8 mouse cellular contexts compared by ENCODE assay signal in the genomic region with DNA sequence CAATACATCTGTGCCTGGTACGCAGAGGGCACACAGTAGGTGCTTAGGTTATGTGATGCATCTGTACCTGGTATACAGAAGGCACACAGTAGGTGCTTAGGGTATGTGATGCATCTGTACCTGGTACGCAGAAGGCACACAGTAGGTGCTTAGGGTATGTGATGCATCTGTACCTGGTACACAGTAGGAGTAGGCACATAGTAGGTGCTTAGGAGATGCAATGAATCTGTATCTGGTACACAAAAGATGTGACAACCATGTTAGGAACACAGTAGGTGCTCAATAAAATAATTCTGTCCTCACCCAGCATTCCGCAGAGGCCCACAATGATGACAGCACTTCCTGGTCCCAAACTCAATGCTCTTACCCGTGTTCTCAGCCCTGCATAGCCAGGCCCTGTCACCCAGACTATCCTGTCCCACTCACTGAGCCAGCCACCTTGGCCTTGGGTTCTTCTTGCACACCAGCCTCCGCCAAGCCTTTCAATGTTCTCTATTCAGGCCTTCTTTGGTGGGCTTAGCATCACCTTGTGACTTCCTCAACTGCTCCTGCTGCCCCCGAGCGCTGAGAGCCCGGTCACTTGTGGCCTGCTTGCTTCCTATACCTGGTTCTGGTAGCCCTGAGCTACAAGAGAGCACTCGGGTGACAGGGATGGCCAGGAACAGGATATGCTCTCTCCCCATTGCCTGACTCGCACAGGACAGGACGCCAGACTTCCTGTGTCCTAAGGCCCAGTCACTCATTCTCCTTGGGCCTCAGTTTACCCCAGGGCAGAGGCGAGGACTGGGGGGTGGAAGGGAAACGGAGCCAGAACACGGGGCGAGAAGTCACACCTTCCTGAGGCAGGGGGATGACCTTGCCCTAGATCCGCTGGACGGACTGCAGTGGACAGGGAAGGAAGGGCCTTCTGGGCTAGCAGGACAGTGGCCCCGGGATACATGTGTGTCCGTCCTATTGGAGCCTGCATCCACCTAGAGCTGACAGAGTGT. TPM values are rescaled to one million over a fixed set of nuclear protein-coding genes. Genes with fewer than 3 reads are reported as not detected.
DNase-seq lines count a peak whose midpoint lies in the region; ATAC-seq lines count a peak whose summit lies in the region.
"Had no signal": no experiment of that assay in that cellular context is flagged by ENCODE, and none has a peak within 500 bp of the region (broad histone marks: within the 10 kb centered on the region; RNA-seq: fewer than 3 reads in every experiment).

No protein-coding gene starts in this region.

- H3K4me3 ChIP-seq in kidney, embryonic 16.5 days (ENCODE audit: low read length) = no peak overlapping the region
- H3K4me3 ChIP-seq in embryonic facial prominence, embryonic 14.5 days (ENCODE audit: low read depth, low read length) = no peak overlapping the region
- no peak overlapping the region for H3K4me3 ChIP-seq in hindbrain, embryonic 13.5 days
- no peak overlapping the region for H3K4me3 ChIP-seq in midbrain, embryonic 15.5 days

- peaks cover 49% of the 10 kb centered on the region for H3K4me1 ChIP-seq in kidney, embryonic 16.5 days (ENCODE audit: insufficient read depth, low read length)
- H3K4me1 ChIP-seq in embryonic facial prominence, embryonic 14.5 days (ENCODE audit: control insufficient read depth, insufficient read depth, low read length) = peaks cover 15% of the 10 kb centered on the region; the same call in 1 of the 2 replicates
- H3K4me1 ChIP-seq in hindbrain, embryonic 13.5 days (replicated peaks) = peaks cover 37% of the 10 kb centered on the region
- H3K4me1 ChIP-seq in midbrain, embryonic 15.5 days = peaks cover 29% of the 10 kb centered on the region

- H3K27me3 ChIP-seq in kidney, embryonic 16.5 days (ENCODE audit: insufficient read depth, low read length) = no peaks in the 10 kb centered on the region
- H3K27me3 ChIP-seq in embryonic facial prominence, embryonic 14.5 days (replicated peaks; ENCODE audit: control insufficient read depth, insufficient read depth, low read length) = peaks cover 15% of the 10 kb centered on the region
- peaks cover 28% of the 10 kb centered on the region for H3K27me3 ChIP-seq in hindbrain, embryonic 13.5 days
- H3K27me3 ChIP-seq in midbrain, embryonic 15.5 days (replicated peaks) = peaks cover 16% of the 10 kb centered on the region

- 0 out of 2 replicates have a peak overlapping the region, but pooled peaks have one; percentile 5 for H3K9ac ChIP-seq in kidney, embryonic 16.5 days (replicated peaks; ENCODE audit: low read length)
- H3K9ac ChIP-seq in embryonic facial prominence, embryonic 14.5 days (ENCODE audit: low read depth, low read length) = no peak overlapping the region; the same call in 1 of the 2 replicates
- no peak overlapping the region for H3K9ac ChIP-seq in hindbrain, embryonic 13.5 days
- no peak overlapping the region for H3K9ac ChIP-seq in midbrain, embryonic 15.5 days

- ATAC-seq in kidney, embryonic 16.5 days (ENCODE audit: low FRiP score, low TSS enrichment) = no peak
- no peak for ATAC-seq in embryonic facial prominence, embryonic 14.5 days (ENCODE audit: low read depth)
- no peak for ATAC-seq in hindbrain, embryonic 13.5 days (ENCODE audit: low FRiP score)
- ATAC-seq in midbrain, embryonic 15.5 days (replicated peaks) = no peak

- no peaks in the 10 kb centered on the region for H3K36me3 ChIP-seq in kidney, embryonic 16.5 days (ENCODE audit: insufficient read depth, low read length)
- H3K36me3 ChIP-seq in embryonic facial prominence, embryonic 14.5 days (ENCODE audit: control insufficient read depth, insufficient read depth, low read length) = no peaks in the 10 kb centered on the region
- H3K36me3 ChIP-seq in hindbrain, embryonic 13.5 days = no peaks in the 10 kb centered on the region
- no peaks in the 10 kb centered on the region for H3K36me3 ChIP-seq in midbrain, embryonic 15.5 days (replicated peaks)
- H3K36me3 ChIP-seq: G1E had no signal

- 84% methylated on average over 19 of the region's 19 CpGs for WGBS in kidney, embryonic 16.5 days
- WGBS in embryonic facial prominence, embryonic 14.5 days = 82% methylated on average over 18 of the region's 19 CpGs
- WGBS in hindbrain, embryonic 13.5 days = 88% methylated on average over 19 of the region's 19 CpGs
- WGBS in midbrain, embryonic 15.5 days = 92% methylated on average over 19 of the region's 19 CpGs

- H3K9me3 ChIP-seq in kidney, embryonic 16.5 days (ENCODE audit: low read length) = no peaks in the 10 kb centered on the region
- H3K9me3 ChIP-seq in embryonic facial prominence, embryonic 14.5 days (ENCODE audit: control insufficient read depth, low read length) = no peaks in the 10 kb centered on the region
- H3K9me3 ChIP-seq in hindbrain, embryonic 13.5 days = no peaks in the 10 kb centered on the region
- H3K9me3 ChIP-seq in midbrain, embryonic 15.5 days = no peaks in the 10 kb centered on the region

- peak overlapping the region; percentile 95 for H3K27ac ChIP-seq in kidney, embryonic 16.5 days (ENCODE audit: low read length)
- peak overlapping the region; percentile 67; the same call in 1 of the 2 replicates for H3K27ac ChIP-seq in embryonic facial prominence, embryonic 14.5 days (replicated peaks; ENCODE audit: low read depth, low read length)
- H3K27ac ChIP-seq in hindbrain, embryonic 13.5 days = peak overlapping the region; percentile 83
- H3K27ac ChIP-seq in midbrain, embryonic 15.5 days = 0 out of 2 replicates have a peak overlapping the region, but pooled peaks have one; percentile 67

- no peak overlapping the region for H3K4me2 ChIP-seq in kidney, embryonic 16.5 days (replicated peaks; ENCODE audit: low read depth, low read length)
- no peak overlapping the region for H3K4me2 ChIP-seq in embryonic facial prominence, embryonic 14.5 days (ENCODE audit: low read depth, low read length)
- no peak overlapping the region for H3K4me2 ChIP-seq in hindbrain, embryonic 13.5 days
- no peak overlapping the region for H3K4me2 ChIP-seq in midbrain, embryonic 15.5 days

- no peak for DNase-seq in kidney, adult 18-20 months
- no peak for DNase-seq in embryonic facial prominence, embryonic 14.5 days (ENCODE audit: low spot score)
- no peak for DNase-seq in left cerebral cortex, adult 8-10 months (ENCODE audit: low spot score in 2 of 2)
- no peak for DNase-seq in embryo, embryonic 9.5 days (ENCODE audit: extremely low spot score)

RNA-seq across cellular contexts. Expression of gene Crybb3, which starts 52.6 kb away (rescaled TPM):
- 0.69 and 1.1 TPM in 2 replicates for polyA plus RNA-seq in kidney, embryonic 16.5 days (2015; fragmentation: Nextera tagmentation; extraction: Ambion mirVana)
- 2.1 and 2.3 TPM in 2 replicates for polyA plus RNA-seq in embryonic facial prominence, embryonic 14.5 days (2014; fragmentation: Nextera tagmentation; extraction: Ambion mirVana)
- polyA plus RNA-seq in hindbrain, embryonic 13.5 days (2015; fragmentation: Nextera tagmentation; extraction: Ambion mirVana) = 0.31 and 0.68 TPM in 2 replicates
- 1.1 and 1.6 TPM in 2 replicates for polyA plus RNA-seq in midbrain, embryonic 15.5 days (2015; fragmentation: Nextera tagmentation; extraction: Ambion mirVana)
- 1 to 10 TPM in 1 of 4 experiments, under 1 TPM in 1, not detected in 2; 0.53 to 2.6 TPM for total RNA-seq in left cerebral cortex, adult 8-10 months (2022)
- total RNA-seq: G1E had no signal
- polyA plus RNA-seq: G1E had no signal
